In the genomic region with DNA sequence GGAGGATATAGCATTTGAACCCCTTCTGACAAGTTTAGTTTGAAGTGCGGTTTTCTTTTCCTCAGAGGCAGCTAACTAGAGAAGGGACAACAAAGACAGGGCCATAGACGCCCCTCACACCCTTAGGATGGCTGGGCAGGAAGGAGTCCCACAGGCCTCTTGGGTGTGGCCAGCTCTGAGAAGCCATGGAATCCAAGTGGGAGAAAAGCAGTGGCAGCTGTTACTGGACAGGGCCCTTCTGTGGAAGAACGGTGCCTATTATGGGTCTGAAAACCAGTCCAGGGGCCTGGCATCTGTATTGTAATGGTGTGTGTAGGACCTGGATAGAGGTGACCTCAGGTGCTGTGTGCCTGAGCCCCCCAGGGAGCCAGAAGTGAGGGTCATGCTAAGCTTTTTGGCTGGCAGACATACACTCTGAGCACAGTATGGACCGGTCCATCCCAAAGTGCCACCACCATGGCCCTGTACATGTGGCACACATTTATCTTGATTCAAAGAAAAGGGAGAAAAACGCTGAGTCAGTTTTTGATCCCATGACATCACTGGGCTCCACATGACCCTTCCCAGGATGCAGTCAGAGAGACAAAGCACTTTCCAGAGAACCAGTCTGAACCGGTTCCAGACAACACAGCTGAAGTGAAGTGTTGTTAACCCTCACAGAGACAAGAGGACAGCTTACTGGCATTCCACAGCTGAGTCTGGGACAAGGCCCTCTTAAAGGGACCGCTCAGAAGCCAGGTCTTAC, we compare ENCODE assay signal across 8 mouse cellular contexts. TPM values are rescaled to one million over a fixed set of nuclear protein-coding genes. Genes with fewer than 3 reads are reported as not detected.
DNase-seq lines count a peak whose midpoint lies in the region; ATAC-seq and TF ChIP-seq lines count a peak whose summit lies in the region.

No protein-coding gene starts in this region.

- no peaks in the 10 kb centered on the region for H3K27me3 ChIP-seq in testis, adult 2 months (ENCODE audit: control insufficient read depth, insufficient read depth, low read length)
- H3K27me3 ChIP-seq in forebrain, postnatal 0 days (ENCODE audit: insufficient read depth, low read length) = no peaks in the 10 kb centered on the region
- H3K27me3 ChIP-seq in lung, embryonic 15.5 days = no peaks in the 10 kb centered on the region
- H3K27me3 ChIP-seq in stomach, embryonic 14.5 days (ENCODE audit: control insufficient read depth, insufficient read depth, low read length) = no peaks in the 10 kb centered on the region

- no peak for DNase-seq in testis, postnatal 10 days (ENCODE audit: low spot score)
- peak; percentile 27 for DNase-seq in forebrain, postnatal 0 days
- peak; percentile 67 for DNase-seq in kidney, adult 11 months
- no peak for DNase-seq in spleen, postnatal 36 days (ENCODE audit: low spot score in 2 of 2)
- DNase-seq in left cerebral cortex, adult 2 months (ENCODE audit: extremely low spot score in 1 of 2, low spot score in 2 of 2) = no peak

- TF ChIP-seq CTCF in testis, adult 2 months (IDR thresholded peaks at IDR 0.05; ENCODE audit: control insufficient read depth, insufficient read depth, insufficient replicate concordance, low read depth, low read length) = no peak
- TF ChIP-seq CTCF in forebrain, postnatal 0 days (IDR thresholded peaks at IDR 0.05; ENCODE audit: low read depth) = no peak
- TF ChIP-seq CTCF in left cerebral cortex, adult 2 months (IDR thresholded peaks at IDR 0.05) = no peak

- peak overlapping the region; percentile 40 for H3K27ac ChIP-seq in testis, adult 2 months (ENCODE audit: control insufficient read depth, insufficient read depth, low read depth, low read length)
- H3K27ac ChIP-seq in forebrain, postnatal 0 days (ENCODE audit: low read depth, low read length) = 0 out of 2 replicates have a peak overlapping the region, but pooled peaks have one; percentile 40
- H3K27ac ChIP-seq in lung, embryonic 15.5 days = peak overlapping the region; percentile 87
- no peak overlapping the region for H3K27ac ChIP-seq in stomach, embryonic 14.5 days (ENCODE audit: low read length)
- H3K27ac ChIP-seq in left cerebral cortex, adult 2 months = no peak overlapping the region

- ATAC-seq in forebrain, postnatal 0 days = peak; percentile 96
- peak; percentile 93 for ATAC-seq in lung, embryonic 15.5 days (ENCODE audit: borderline replicate concordance, extremely low read depth, low FRiP score, low TSS enrichment)
- peak; percentile 83; the same call in 1 of the 2 replicates for ATAC-seq in stomach, embryonic 14.5 days (ENCODE audit: insufficient number of reproducible peaks, insufficient read depth, low FRiP score, low read depth)

- no peak for TF ChIP-seq POLR2A in testis, adult 2 months (IDR thresholded peaks at IDR 0.05; ENCODE audit: control insufficient read depth, low read depth, low read length)

- WGBS in forebrain, postnatal 0 days = 60% methylated on average over 7 of the region's 7 CpGs
- 35% methylated on average over 7 of the region's 7 CpGs for WGBS in lung, embryonic 15.5 days
- 57% methylated on average over 7 of the region's 7 CpGs for WGBS in stomach, embryonic 14.5 days

- no peak overlapping the region for H3K4me3 ChIP-seq in testis, adult 2 months (ENCODE audit: control insufficient read depth, low read depth, low read length)
- H3K4me3 ChIP-seq in forebrain, postnatal 0 days (ENCODE audit: low read depth, low read length) = no peak overlapping the region
- H3K4me3 ChIP-seq in lung, embryonic 15.5 days = no peak overlapping the region
- no peak overlapping the region for H3K4me3 ChIP-seq in stomach, embryonic 14.5 days (ENCODE audit: low read depth, low read length)
- H3K4me3 ChIP-seq in left cerebral cortex, adult 2 months = no peak overlapping the region

- intact Hi-C loops in left cerebral cortex, adult 2 months (cut with DNase I) = no loop called here

- H3K9ac ChIP-seq in forebrain, postnatal 0 days = peak overlapping the region; percentile 14; the same call in 1 of the 2 replicates
- no peak overlapping the region for H3K9ac ChIP-seq in lung, embryonic 15.5 days
- no peak overlapping the region for H3K9ac ChIP-seq in stomach, embryonic 14.5 days (replicated peaks; ENCODE audit: low read depth, low read length)

- no peaks in the 10 kb centered on the region for H3K9me3 ChIP-seq in forebrain, postnatal 0 days (ENCODE audit: low read length)
- no peaks in the 10 kb centered on the region for H3K9me3 ChIP-seq in lung, embryonic 15.5 days
- no peaks in the 10 kb centered on the region for H3K9me3 ChIP-seq in stomach, embryonic 14.5 days (ENCODE audit: control insufficient read depth, low read depth, low read length)

- H3K4me2 ChIP-seq in forebrain, postnatal 0 days (ENCODE audit: low read depth) = no peak overlapping the region
- no peak overlapping the region for H3K4me2 ChIP-seq in lung, embryonic 15.5 days
- H3K4me2 ChIP-seq in stomach, embryonic 14.5 days (replicated peaks; ENCODE audit: low read depth, low read length) = no peak overlapping the region

- H3K36me3 ChIP-seq in testis, adult 2 months (ENCODE audit: control insufficient read depth, insufficient read depth, low read length) = no peaks in the 10 kb centered on the region; the same call in 1 of the 2 replicates
- peaks cover 5% of the 10 kb centered on the region; the same call in 1 of the 2 replicates for H3K36me3 ChIP-seq in forebrain, postnatal 0 days (ENCODE audit: insufficient read depth)
- H3K36me3 ChIP-seq in lung, embryonic 15.5 days = peaks cover 12% of the 10 kb centered on the region; the same call in 1 of the 2 replicates
- H3K36me3 ChIP-seq in stomach, embryonic 14.5 days (ENCODE audit: control insufficient read depth, insufficient read depth, low read length) = peaks cover 15% of the 10 kb centered on the region

- peaks cover 17% of the 10 kb centered on the region for H3K4me1 ChIP-seq in testis, adult 2 months (ENCODE audit: control insufficient read depth, insufficient read depth, low read length)
- no peaks in the 10 kb centered on the region for H3K4me1 ChIP-seq in forebrain, postnatal 0 days (ENCODE audit: insufficient read depth)
- H3K4me1 ChIP-seq in lung, embryonic 15.5 days = peaks cover 48% of the 10 kb centered on the region
- peaks cover 10% of the 10 kb centered on the region; the same call in 1 of the 2 replicates for H3K4me1 ChIP-seq in stomach, embryonic 14.5 days (ENCODE audit: control insufficient read depth, insufficient read depth, low read length)

RNA-seq across cellular contexts. Expression of a gene that starts 33.7 kb away (rescaled TPM):
- polyA plus RNA-seq in testis, adult 2 months (2012; rRNA removed) = 0.95 TPM in 2 replicates
- 8.9 and 15.0 TPM in 2 replicates for total RNA-seq in forebrain, postnatal 0 days (2014; rRNA removed)
- polyA plus RNA-seq in forebrain, postnatal 0 days (2015; fragmentation: Nextera tagmentation; extraction: Ambion mirVana) = 15.3 and 16.5 TPM in 2 replicates
- polyA plus RNA-seq in lung, embryonic 15.5 days (2015; fragmentation: Nextera tagmentation; extraction: Ambion mirVana) = 4.0 and 5.5 TPM in 2 replicates
- polyA plus RNA-seq in stomach, embryonic 14.5 days (2014; fragmentation: Nextera tagmentation; extraction: Ambion mirVana) = 3.7 and 4.9 TPM in 2 replicates
- 10 to 100 TPM; 25.8 to 30.7 TPM for total RNA-seq in left cerebral cortex, adult 2 months (2021)

RNA-seq across cellular contexts. Expression of a gene that starts 33.9 kb away (rescaled TPM):
- polyA plus RNA-seq in testis, adult 2 months (2012; rRNA removed) = 122 and 131 TPM in 2 replicates
- 90.7 and 130 TPM in 2 replicates for total RNA-seq in forebrain, postnatal 0 days (2014; rRNA removed)
- polyA plus RNA-seq in forebrain, postnatal 0 days (2015; fragmentation: Nextera tagmentation; extraction: Ambion mirVana) = 209 and 263 TPM in 2 replicates
- polyA plus RNA-seq in lung, embryonic 15.5 days (2015; fragmentation: Nextera tagmentation; extraction: Ambion mirVana) = 162 and 177 TPM in 2 replicates
- 190 and 202 TPM in 2 replicates for polyA plus RNA-seq in stomach, embryonic 14.5 days (2014; fragmentation: Nextera tagmentation; extraction: Ambion mirVana)
- 100 to 1,000 TPM; 145 to 146 TPM for total RNA-seq in left cerebral cortex, adult 2 months (2021)

RNA-seq across cellular contexts. Expression of a gene that starts 34.2 kb away (rescaled TPM):
- 844 and 936 TPM in 2 replicates for polyA plus RNA-seq in testis, adult 2 months (2012; rRNA removed)
- 0.95 TPM in 1 of 2 replicates, not detected in the other for total RNA-seq in forebrain, postnatal 0 days (2014; rRNA removed)
- 2.9 and 4.1 TPM in 2 replicates for polyA plus RNA-seq in forebrain, postnatal 0 days (2015; fragmentation: Nextera tagmentation; extraction: Ambion mirVana)
- 2.9 and 3.7 TPM in 2 replicates for polyA plus RNA-seq in lung, embryonic 15.5 days (2015; fragmentation: Nextera tagmentation; extraction: Ambion mirVana)
- polyA plus RNA-seq in stomach, embryonic 14.5 days (2014; fragmentation: Nextera tagmentation; extraction: Ambion mirVana) = 3.4 and 3.9 TPM in 2 replicates
- under 1 TPM in 1 of 2 experiments, not detected in 1; 0.25 TPM for total RNA-seq in left cerebral cortex, adult 2 months (2021)

RNA-seq across cellular contexts. Expression of a gene that starts 48.7 kb away (rescaled TPM):
- 0.36 and 0.51 TPM in 2 replicates for polyA plus RNA-seq in testis, adult 2 months (2012; rRNA removed)
- 13.5 and 13.8 TPM in 2 replicates for total RNA-seq in forebrain, postnatal 0 days (2014; rRNA removed)
- polyA plus RNA-seq in forebrain, postnatal 0 days (2015; fragmentation: Nextera tagmentation; extraction: Ambion mirVana) = 9.5 and 10.1 TPM in 2 replicates
- 0.59 and 0.61 TPM in 2 replicates for polyA plus RNA-seq in lung, embryonic 15.5 days (2015; fragmentation: Nextera tagmentation; extraction: Ambion mirVana)
- 0.42 and 0.64 TPM in 2 replicates for polyA plus RNA-seq in stomach, embryonic 14.5 days (2014; fragmentation: Nextera tagmentation; extraction: Ambion mirVana)
- total RNA-seq in left cerebral cortex, adult 2 months (2021) = under 1 TPM; 0.63 to 0.91 TPM

RNA-seq across cellular contexts. Expression of a gene that starts 60.0 kb away (rescaled TPM):
- polyA plus RNA-seq in testis, adult 2 months (2012; rRNA removed) = 80.8 and 84.9 TPM in 2 replicates
- 22.9 and 27.8 TPM in 2 replicates for total RNA-seq in forebrain, postnatal 0 days (2014; rRNA removed)
- 21.7 and 24.9 TPM in 2 replicates for polyA plus RNA-seq in forebrain, postnatal 0 days (2015; fragmentation: Nextera tagmentation; extraction: Ambion mirVana)
- polyA plus RNA-seq in lung, embryonic 15.5 days (2015; fragmentation: Nextera tagmentation; extraction: Ambion mirVana) = 60.3 and 64.3 TPM in 2 replicates
- polyA plus RNA-seq in stomach, embryonic 14.5 days (2014; fragmentation: Nextera tagmentation; extraction: Ambion mirVana) = 46.5 and 49.6 TPM in 2 replicates
- total RNA-seq in left cerebral cortex, adult 2 months (2021) = 10 to 100 TPM; 27.6 to 32.2 TPM

Comparison
In these comparisons a context has a peak if more than half of its experiments do, and no peak if none do; other contexts are left out.
1. H3K27ac ChIP-seq: peak in testis, adult 2 months (single experiment), forebrain, postnatal 0 days (single experiment) and lung, embryonic 15.5 days (single experiment); none in stomach, embryonic 14.5 days (single experiment) and left cerebral cortex, adult 2 months (single experiment).
2. DNase-seq: peak in forebrain, postnatal 0 days (single experiment) and kidney, adult 11 months (single experiment); none in testis, postnatal 10 days (single experiment), spleen, postnatal 36 days (0 of 2) and left cerebral cortex, adult 2 months (0 of 2).
3. RNA of a gene that starts 34.2 kb away (polyA plus RNA-seq): 844 to 936 TPM in testis, adult 2 months; 2.9 to 4.1 TPM in forebrain, postnatal 0 days, 3.4 to 3.9 TPM in stomach, embryonic 14.5 days and 2.9 to 3.7 TPM in lung, embryonic 15.5 days; every median in the first group is over 100 times any median in the second.
4. Peak in every context shown above with its lines, with median percentiles within 50 percentile points of each other: ATAC-seq.